Mouse (Mus musculus): ENCODE measurements around the gene Rora. TPM values are rescaled to one million over a fixed set of nuclear protein-coding genes. Genes with fewer than 3 reads are reported as not detected.

Rora gene
- polyA plus RNA-seq, 1 experiment from 2014 or later, result 5.0 TPM

DNA sequence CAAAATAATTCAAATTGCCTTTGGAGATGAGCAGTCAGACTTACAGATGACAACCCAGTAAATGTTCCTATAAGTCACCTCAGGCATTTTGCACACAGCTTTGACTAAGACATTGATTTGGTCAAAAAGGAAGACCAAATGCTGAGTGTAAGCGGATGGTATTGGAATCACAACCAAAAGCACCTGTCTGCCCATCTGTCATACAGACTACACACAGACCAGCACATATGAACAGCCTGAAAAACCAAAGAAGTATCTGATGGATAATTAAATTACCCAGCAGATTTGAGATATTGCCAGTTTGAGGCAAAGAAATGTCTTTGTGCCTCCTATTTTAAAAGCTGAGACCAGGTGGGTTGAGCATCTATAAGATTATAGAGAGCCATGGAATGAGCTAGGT, 161.1 kb downstream of the Rora start:
- no peak for DNase-seq (ENCODE audit: low spot score)
- WGBS, result 88% methylated on average over 1 of the region's 1 CpGs
- H3K36me3 ChIP-seq, result no peaks in the 10 kb centered on the region
- H3K4me1 ChIP-seq, result peaks cover 7% of the 10 kb centered on the region; the same call in 1 of the 2 replicates
- H3K4me3 ChIP-seq, result no peak overlapping the region
- no peaks in the 10 kb centered on the region for H3K27me3 ChIP-seq (ENCODE audit: insufficient read depth, poor library complexity, severe bottlenecking)
- H3K9me3 ChIP-seq, result no peaks in the 10 kb centered on the region
- no peak overlapping the region for H3K27ac ChIP-seq

DNA sequence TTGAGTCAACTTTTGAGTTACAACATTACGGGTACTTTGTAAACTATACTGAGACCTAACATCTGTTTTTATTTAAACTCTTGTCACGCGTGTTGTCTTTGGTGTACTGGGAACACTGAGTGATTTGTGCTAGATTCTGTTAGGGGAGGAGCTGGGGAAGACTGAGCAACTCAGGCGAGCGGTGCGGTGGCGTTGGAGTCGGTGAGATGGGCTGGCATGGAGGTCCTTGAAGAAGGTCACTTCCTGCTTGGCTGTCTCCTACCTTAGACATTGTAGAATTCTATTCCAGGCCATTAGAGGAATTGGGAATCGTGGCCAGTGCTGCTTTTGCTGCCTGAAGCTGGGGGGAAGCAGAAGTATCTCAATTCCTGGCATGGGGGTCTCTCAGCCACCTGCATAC, 162.3 kb downstream of the Rora start:
- no peak overlapping the region for H3K4me3 ChIP-seq
- DNase-seq (ENCODE audit: low spot score), result no peak
- no peaks in the 10 kb centered on the region for H3K36me3 ChIP-seq
- H3K27me3 ChIP-seq (ENCODE audit: insufficient read depth, poor library complexity, severe bottlenecking), result peaks cover 7% of the 10 kb centered on the region; the same call in 1 of the 2 replicates
- H3K4me1 ChIP-seq, result peaks cover 7% of the 10 kb centered on the region; the same call in 1 of the 2 replicates
- no peaks in the 10 kb centered on the region for H3K9me3 ChIP-seq
- no peak overlapping the region for H3K27ac ChIP-seq
- 90% methylated on average over 9 of the region's 9 CpGs for WGBS

DNA sequence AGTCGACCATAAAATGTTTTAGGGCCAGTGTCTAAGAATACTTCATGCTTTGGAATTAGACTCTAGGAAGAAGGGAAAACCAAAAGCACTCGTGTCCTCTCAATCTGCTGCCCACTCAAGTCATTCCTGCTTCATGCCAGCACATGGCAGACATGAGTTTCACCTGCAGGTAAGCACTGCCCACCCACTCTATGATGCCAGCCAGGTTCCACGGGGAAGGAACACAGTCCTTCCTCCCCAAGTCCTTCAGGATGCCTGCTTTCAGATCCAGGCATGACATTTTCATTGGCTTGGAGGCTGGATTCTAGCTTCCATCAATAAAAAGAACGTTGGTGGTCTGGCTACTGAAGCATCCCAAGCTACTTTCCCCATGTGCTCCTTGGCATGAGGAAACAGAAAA, 166.4 kb downstream of the Rora start:
- H3K4me3 ChIP-seq, result no peak overlapping the region
- 68% methylated on average over 4 of the region's 4 CpGs for WGBS
- H3K27me3 ChIP-seq (ENCODE audit: insufficient read depth, poor library complexity, severe bottlenecking), result peaks cover 7% of the 10 kb centered on the region; the same call in 1 of the 2 replicates
- H3K9me3 ChIP-seq, result no peaks in the 10 kb centered on the region
- no peak for DNase-seq (ENCODE audit: low spot score)
- H3K4me1 ChIP-seq, result no peaks in the 10 kb centered on the region
- H3K27ac ChIP-seq, result no peak overlapping the region
- H3K36me3 ChIP-seq, result no peaks in the 10 kb centered on the region

DNA sequence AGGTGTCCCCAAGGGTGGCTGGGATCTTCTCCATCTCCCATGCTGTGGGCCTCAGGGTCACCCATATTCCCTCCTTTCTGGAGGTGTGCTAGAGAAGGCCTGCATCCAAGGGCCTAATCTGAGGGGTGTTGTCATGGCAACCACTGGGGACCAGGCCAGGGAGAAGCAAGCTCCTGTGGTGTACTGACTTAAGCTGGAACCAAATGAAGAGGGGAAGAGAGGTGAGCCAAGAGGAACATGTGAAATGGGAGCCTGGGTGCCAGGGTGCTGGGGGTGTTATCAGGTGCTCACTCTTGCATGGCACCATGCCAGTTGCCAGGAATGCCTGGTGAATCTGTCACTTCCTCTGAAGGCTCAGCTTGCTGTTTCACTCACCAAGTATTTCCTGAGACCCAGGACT, 166.9 kb downstream of the Rora start:
- Histone ChIP-seq H3K9me3 (no peaks in the 10 kb centered on the region), H3K27me3 (ENCODE audit: insufficient read depth, poor library complexity, severe bottlenecking) (peaks cover 7% of the 10 kb centered on the region; the same call in 1 of the 2 replicates), H3K4me1 (no peaks in the 10 kb centered on the region), H3K27ac (no peak overlapping the region), H3K4me3 (no peak overlapping the region), H3K36me3 (no peaks in the 10 kb centered on the region)
- no peak for DNase-seq (ENCODE audit: low spot score)

DNA sequence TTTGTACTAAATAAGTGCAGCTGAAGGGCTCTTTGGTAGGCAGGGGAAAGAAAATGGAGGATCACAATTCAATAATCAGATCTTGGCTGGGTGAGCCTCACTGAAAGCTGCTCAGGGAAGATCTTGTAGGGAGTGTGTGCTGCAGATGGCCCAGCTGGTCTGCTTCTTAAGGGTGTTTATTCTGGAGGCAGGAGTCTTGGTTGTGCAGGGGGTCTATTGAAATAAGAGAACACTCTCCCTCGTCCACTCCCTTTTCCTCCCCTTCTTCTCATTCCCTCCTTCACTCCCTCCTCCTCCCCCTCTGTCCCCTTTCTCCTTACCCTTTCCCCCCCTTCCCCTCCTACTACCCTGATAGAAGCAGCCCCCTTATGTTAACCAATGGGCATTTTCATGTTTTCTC, 167.8 kb downstream of the Rora start:
- no peaks in the 10 kb centered on the region for H3K9me3 ChIP-seq
- no peak overlapping the region for H3K27ac ChIP-seq
- H3K4me3 ChIP-seq, result no peak overlapping the region
- no peak for DNase-seq (ENCODE audit: low spot score)
- H3K36me3 ChIP-seq, result no peaks in the 10 kb centered on the region
- WGBS, result 57% methylated on average over 1 of the region's 1 CpGs
- peaks cover 7% of the 10 kb centered on the region; the same call in 1 of the 2 replicates for H3K27me3 ChIP-seq (ENCODE audit: insufficient read depth, poor library complexity, severe bottlenecking)
- H3K4me1 ChIP-seq, result no peaks in the 10 kb centered on the region

DNA sequence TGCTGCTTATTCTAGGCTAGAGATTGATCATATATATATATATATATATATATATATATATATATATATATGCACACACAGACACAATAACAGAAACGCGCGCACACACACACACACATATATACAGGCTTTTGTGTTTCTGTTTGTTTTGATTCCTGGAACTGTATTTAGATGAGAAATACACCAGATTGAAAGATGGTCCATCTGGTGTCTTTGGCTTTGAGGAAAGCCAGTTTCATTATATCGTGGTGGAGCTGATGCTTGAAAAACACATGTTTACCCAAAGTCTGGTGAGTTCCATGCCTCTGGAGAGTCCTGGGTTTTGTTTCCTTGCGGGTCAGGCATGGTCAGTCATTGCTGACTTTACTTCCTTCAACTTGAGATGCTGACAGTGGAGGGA, 169.7 kb downstream of the Rora start:
- no peaks in the 10 kb centered on the region for H3K36me3 ChIP-seq
- no peak overlapping the region for H3K27ac ChIP-seq
- WGBS, result 97% methylated on average over 5 of the region's 5 CpGs
- H3K27me3 ChIP-seq (ENCODE audit: insufficient read depth, poor library complexity, severe bottlenecking), result peaks cover 7% of the 10 kb centered on the region; the same call in 1 of the 2 replicates
- H3K9me3 ChIP-seq, result no peaks in the 10 kb centered on the region
- DNase-seq (ENCODE audit: low spot score), result no peak
- H3K4me1 ChIP-seq, result no peaks in the 10 kb centered on the region
- H3K4me3 ChIP-seq, result no peak overlapping the region

DNA sequence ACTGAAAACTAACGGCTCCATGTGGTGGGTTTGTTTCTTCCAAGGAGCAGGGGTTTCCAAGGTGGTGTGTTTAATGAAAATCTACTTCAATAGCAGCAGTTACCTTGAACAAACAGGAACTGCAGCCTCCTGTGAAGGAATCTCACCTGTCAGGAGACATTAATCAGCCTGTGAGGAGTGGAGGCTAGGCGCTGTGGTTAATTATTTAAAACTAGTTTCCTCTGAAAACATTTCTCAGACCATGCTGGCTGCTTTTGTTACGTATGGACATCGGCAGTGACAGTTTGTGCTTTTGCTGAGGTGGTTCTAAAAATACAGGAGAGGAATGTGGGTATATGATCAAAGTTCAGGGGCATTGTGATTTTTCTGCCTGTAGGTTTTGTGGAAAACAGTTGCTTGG, 171.5 kb downstream of the Rora start:
- H3K4me1 ChIP-seq, result peaks cover 7% of the 10 kb centered on the region
- peaks cover 6% of the 10 kb centered on the region; the same call in 1 of the 2 replicates for H3K27me3 ChIP-seq (ENCODE audit: insufficient read depth, poor library complexity, severe bottlenecking)
- H3K27ac ChIP-seq, result no peak overlapping the region
- no peaks in the 10 kb centered on the region for H3K36me3 ChIP-seq
- no peak for DNase-seq (ENCODE audit: low spot score)
- no peak overlapping the region for H3K4me3 ChIP-seq
- WGBS, result 67% methylated on average over 4 of the region's 4 CpGs
- H3K9me3 ChIP-seq, result no peaks in the 10 kb centered on the region

DNA sequence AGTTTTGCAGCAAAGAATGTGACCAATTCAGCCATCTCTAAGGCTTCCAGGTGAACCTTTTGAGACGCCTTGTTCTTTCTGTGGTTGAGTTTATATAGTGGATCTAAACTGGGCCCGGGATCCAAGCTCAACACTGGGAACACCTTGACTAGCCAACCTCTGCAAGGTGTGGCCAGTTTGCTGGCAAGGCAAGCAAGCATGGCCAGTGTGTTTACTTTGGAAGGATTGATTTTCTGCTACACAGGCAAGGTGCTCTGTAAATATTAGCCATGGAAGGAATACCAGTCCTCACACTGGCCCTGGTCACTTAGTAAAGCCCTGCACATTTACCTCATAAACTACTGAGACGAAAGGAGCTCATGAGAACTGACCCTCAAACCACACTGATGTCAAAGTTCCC, 172.3 kb downstream of the Rora start:
- Histone ChIP-seq H3K27ac (no peak overlapping the region), H3K27me3 (ENCODE audit: insufficient read depth, poor library complexity, severe bottlenecking) (no peaks in the 10 kb centered on the region), H3K4me1 (peaks cover 7% of the 10 kb centered on the region), H3K36me3 (no peaks in the 10 kb centered on the region), H3K4me3 (no peak overlapping the region), H3K9me3 (no peaks in the 10 kb centered on the region)
- no peak for DNase-seq (ENCODE audit: low spot score)
- WGBS, result 85% methylated on average over 3 of the region's 3 CpGs

DNA sequence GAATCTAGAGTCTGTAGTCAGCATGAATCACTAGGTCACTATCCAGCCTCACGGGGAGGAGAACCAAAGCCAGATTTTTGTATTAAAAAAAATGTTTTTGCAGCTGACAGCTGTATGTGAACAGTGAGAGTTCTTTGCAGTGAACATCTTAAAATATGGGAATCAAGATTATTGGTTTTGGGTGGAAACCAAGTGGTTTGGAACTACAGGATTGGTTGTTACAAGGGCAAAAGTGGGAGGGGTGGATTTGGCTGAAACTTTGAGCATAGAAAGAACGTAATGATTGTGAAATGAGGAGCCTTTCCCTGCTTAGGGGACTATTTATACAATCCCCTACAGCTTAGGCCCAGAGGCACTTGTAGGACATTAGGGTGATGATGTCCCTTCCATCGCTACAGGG, 173.9 kb downstream of the Rora start:
- H3K27me3 ChIP-seq (ENCODE audit: insufficient read depth, poor library complexity, severe bottlenecking), result no peaks in the 10 kb centered on the region
- no peaks in the 10 kb centered on the region for H3K36me3 ChIP-seq
- no peak overlapping the region for H3K27ac ChIP-seq
- H3K9me3 ChIP-seq, result no peaks in the 10 kb centered on the region
- H3K4me1 ChIP-seq, result peaks cover 7% of the 10 kb centered on the region
- H3K4me3 ChIP-seq, result no peak overlapping the region
- 69% methylated on average over 3 of the region's 3 CpGs for WGBS
- no peak for DNase-seq (ENCODE audit: low spot score)

DNA sequence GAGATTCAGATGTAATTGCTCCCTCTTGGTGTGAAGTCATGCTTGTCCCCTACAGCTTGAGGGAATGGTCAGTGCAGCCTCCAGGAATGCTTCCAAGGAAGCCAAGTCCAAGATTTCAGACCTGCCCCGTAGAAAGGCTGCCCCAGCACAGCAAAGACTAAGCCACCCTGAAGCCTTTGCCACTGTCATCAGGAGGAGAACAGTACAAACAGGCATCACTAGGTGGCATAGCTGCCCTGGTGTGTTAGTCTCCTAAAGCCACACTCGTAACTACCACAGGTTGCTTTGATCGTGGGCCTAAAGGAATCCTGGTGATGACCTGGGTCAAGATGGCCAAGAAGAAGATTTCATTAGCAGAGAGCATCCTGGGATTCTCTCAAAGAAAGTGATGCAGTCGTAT, 176.3 kb downstream of the Rora start:
- no peak overlapping the region for H3K27ac ChIP-seq
- H3K4me3 ChIP-seq, result no peak overlapping the region
- no peaks in the 10 kb centered on the region for H3K9me3 ChIP-seq
- H3K4me1 ChIP-seq, result peaks cover 11% of the 10 kb centered on the region
- no peak for DNase-seq (ENCODE audit: low spot score)
- 76% methylated on average over 4 of the region's 4 CpGs for WGBS
- no peaks in the 10 kb centered on the region for H3K36me3 ChIP-seq
- H3K27me3 ChIP-seq (ENCODE audit: insufficient read depth, poor library complexity, severe bottlenecking), result no peaks in the 10 kb centered on the region

DNA sequence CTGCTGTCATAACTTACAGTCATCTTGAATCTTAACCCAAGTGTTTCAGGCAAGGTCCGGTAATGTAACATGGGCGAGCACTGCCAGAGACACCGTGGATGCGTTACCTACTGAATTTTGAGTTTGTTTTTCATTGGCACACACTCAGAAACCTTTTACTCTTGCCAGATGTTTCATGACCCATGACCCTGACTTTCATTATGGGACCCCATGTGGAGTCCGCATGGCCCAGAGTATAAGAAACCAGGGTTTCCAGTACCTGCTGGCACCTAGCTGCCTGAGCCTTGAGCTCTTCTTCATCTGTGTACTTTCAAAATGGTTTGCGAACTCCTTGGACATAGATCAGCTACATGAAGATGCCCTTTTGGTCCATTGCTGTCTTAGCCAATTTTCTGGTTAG, 179.7 kb downstream of the Rora start:
- WGBS, result 88% methylated on average over 6 of the region's 6 CpGs
- no peak overlapping the region for H3K27ac ChIP-seq

DNA sequence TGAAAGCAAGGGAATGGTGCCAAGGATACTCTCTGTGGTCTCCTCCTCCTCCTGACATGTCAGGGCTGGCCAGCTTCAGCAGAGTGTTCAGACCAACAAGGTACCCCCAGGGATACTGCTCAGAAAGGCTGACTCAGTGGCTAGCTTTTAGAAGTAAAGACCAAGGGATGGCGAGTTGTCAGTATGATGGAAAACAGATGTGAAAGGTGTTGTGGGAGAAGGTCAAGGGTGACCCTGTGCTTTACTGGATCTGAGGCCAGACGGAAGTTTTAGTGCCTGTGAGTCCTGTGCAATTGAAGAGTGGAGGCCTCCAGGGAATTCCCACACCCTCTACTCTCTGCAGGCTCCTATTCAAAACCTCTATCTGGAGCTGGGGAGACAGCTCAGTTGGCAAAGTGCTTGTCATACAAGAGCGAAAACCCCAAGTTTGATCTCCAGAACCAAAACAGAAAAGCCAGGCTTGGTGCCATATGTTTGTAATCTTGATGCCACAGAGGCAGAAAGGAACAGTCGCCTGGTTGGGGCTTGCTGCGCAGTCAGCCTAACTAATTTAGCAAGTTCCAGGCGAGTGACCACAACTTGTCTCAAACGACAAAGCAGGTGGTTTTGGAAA, 181.6 kb downstream of the Rora start:
- Histone ChIP-seq H3K27me3 (ENCODE audit: insufficient read depth, poor library complexity, severe bottlenecking) (no peaks in the 10 kb centered on the region), H3K4me3 (no peak overlapping the region), H3K27ac (no peak overlapping the region), H3K9me3 (no peaks in the 10 kb centered on the region), H3K36me3 (no peaks in the 10 kb centered on the region), H3K4me1 (peaks cover 24% of the 10 kb centered on the region)
- WGBS, result 64% methylated on average over 7 of the region's 7 CpGs
- no peak for DNase-seq (ENCODE audit: low spot score)

More for the DNA sequence above, 179.7 kb downstream of the Rora start:
- Histone ChIP-seq H3K9me3 (no peaks in the 10 kb centered on the region), H3K36me3 (no peaks in the 10 kb centered on the region), H3K27me3 (ENCODE audit: insufficient read depth, poor library complexity, severe bottlenecking) (no peaks in the 10 kb centered on the region), H3K4me3 (no peak overlapping the region), H3K4me1 (peaks cover 31% of the 10 kb centered on the region)
- DNase-seq (ENCODE audit: low spot score), result no peak

DNA sequence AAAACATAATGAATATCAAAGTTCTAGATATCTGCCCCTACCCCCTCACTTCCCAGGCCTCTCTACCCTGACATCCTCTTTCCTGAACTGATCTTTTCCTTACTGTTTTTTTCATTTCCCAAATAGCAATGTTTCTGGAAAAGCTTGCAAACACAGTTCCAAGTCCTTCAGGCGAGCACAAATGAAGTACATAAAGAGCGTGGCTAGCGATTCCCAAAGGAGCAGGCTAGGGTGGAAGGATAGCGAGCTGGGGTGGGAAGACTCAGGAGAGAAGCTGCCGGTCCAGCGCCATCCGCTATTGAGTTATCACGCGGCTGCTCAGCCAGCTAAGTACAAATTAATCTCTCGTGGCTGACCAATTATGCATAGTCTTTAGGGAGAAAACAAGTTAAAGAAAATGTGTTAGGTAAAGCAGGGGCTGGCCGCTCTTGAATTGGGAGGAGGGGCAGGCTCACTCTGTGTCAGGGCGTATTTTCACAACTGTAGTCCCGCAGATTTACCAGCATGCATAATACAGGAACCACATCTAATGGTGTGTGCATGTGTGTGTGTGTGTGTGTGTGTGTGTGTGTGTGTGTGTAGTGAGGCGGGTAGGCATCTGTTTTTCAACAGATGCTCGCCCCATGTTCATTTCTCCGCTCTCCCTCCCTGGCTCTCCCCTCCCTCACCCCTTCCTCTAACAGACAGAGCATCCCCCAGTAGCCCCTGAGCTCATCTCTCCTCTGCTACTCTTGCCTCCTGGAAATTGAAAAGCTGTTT, 188.7 kb downstream of the Rora start:
- 84% methylated on average over 16 of the region's 16 CpGs for WGBS
- H3K36me3 ChIP-seq, result no peaks in the 10 kb centered on the region
- no peaks in the 10 kb centered on the region for H3K9me3 ChIP-seq

More for the DNA sequence above, 188.7 kb downstream of the Rora start:
- H3K4me3 ChIP-seq, result no peak overlapping the region
- H3K4me1 ChIP-seq, result peaks cover 10% of the 10 kb centered on the region; the same call in 1 of the 2 replicates
- no peak for DNase-seq (ENCODE audit: low spot score)
- no peaks in the 10 kb centered on the region for H3K27me3 ChIP-seq (ENCODE audit: insufficient read depth, poor library complexity, severe bottlenecking)
- H3K27ac ChIP-seq, result no peak overlapping the region
